Mouse (Mus musculus) CH12.LX (cell line): ENCODE data around the gene Zdhhc8. TPM values are rescaled to one million over a fixed set of nuclear protein-coding genes. Genes with fewer than 3 reads are reported as not detected.

Experiments
- DNase-seq: peaks from one replicate; pipeline ENCODE4 v3.0.0-alpha.2; 2013; ENCODE audit errors: extremely low read depth
- H3K27ac ChIP-seq: 2 replicates; pipeline ENCODE4 v1.5.1; 2012; ENCODE audit warnings: low read depth, mild to moderate bottlenecking, control low read depth, moderate library complexity; ENCODE audit not compliant: insufficient read depth
- H3K27me3 ChIP-seq: replicated peaks from 2 replicates; pipeline ENCODE3; 2012; ENCODE audit warnings: inconsistent platforms
- H3K36me3 ChIP-seq, 2 experiments: replicated peaks in 1 of 2; 2 replicates each; pipeline versions ENCODE3 to v1.6.1; 2012; ENCODE audit warnings: inconsistent platforms in 1 of 2, low read length in 1 of 2, mild to moderate bottlenecking in 1 of 2, mixed read lengths in 1 of 2, moderate library complexity in 1 of 2; ENCODE audit not compliant: control insufficient read depth in 1 of 2, insufficient read depth in 1 of 2
- H3K4me1 ChIP-seq, 2 experiments: 2 replicates each; pipeline ENCODE4 v1.6.1; 2012; ENCODE audit warnings: inconsistent platforms in 1 of 2, moderate library complexity in 1 of 2; ENCODE audit not compliant: insufficient read depth in 2 of 2, control insufficient read depth in 1 of 2
- H3K4me2 ChIP-seq: 2 replicates; pipeline ENCODE4 v1.6.1; 2012; ENCODE audit warnings: low read depth, mild to moderate bottlenecking, control low read depth; ENCODE audit not compliant: poor library complexity, insufficient read depth, severe bottlenecking
- H3K4me3 ChIP-seq, 3 experiments: fragments of 150-350 bp in 1 of 3; sonication (generic) in 1 of 3; replicated peaks in 1 of 3; 2 replicates each; pipeline versions ENCODE3 to v1.5.1; 2011 to 2012; ENCODE audit warnings: low read depth in 2 of 3, low read length in 2 of 3, mild to moderate bottlenecking in 2 of 3, moderate library complexity in 2 of 3, control low read depth in 1 of 3, improper control_type of control experiment in 1 of 3, inconsistent platforms in 1 of 3, mixed read lengths in 1 of 3; ENCODE audit not compliant: poor library complexity in 1 of 3
- H3K79me2 ChIP-seq: replicated peaks from 2 replicates; pipeline ENCODE4 v1.6.1; 2012; ENCODE audit warnings: mild to moderate bottlenecking, moderate library complexity; ENCODE audit not compliant: control insufficient read depth, poor library complexity, insufficient read depth, severe bottlenecking; ENCODE audit errors: extremely low read depth
- H3K9ac ChIP-seq: 2 replicates; pipeline ENCODE4 v1.6.1; 2012; ENCODE audit warnings: low read depth, mild to moderate bottlenecking, control low read depth, moderate library complexity; ENCODE audit not compliant: insufficient read depth
- H3K9me3 ChIP-seq: replicated peaks from 2 replicates; pipeline ENCODE3; 2012; ENCODE audit warnings: low read length, inconsistent platforms, mixed read lengths
- BHLHE40 ChIP-seq: IDR thresholded peaks from 2 replicates; pipeline ENCODE4 v1.6.1; 2011; ENCODE audit warnings: mild to moderate bottlenecking, low read depth, low read length, improper control_type of control experiment
- CHD2 ChIP-seq: IDR thresholded peaks from 2 replicates; pipeline ENCODE4 v1.6.1; 2011; ENCODE audit warnings: low read length, improper control_type of control experiment
- E2F4 ChIP-seq: IDR thresholded peaks from 2 replicates; pipeline ENCODE4 v1.6.1; 2011; ENCODE audit warnings: low read depth, low read length, improper control_type of control experiment; ENCODE audit not compliant: insufficient replicate concordance
- EP300 ChIP-seq: IDR thresholded peaks from 2 replicates; pipeline ENCODE4 v1.6.1; 2011; ENCODE audit warnings: low read length, improper control_type of control experiment
- ETS1 ChIP-seq: conservative IDR thresholded peaks from 2 replicates; pipeline ENCODE4 v1.6.1; 2012; ENCODE audit warnings: low read depth, mild to moderate bottlenecking, inconsistent platforms, low read length, improper control_type of control experiment, moderate library complexity
- HCFC1 ChIP-seq: IDR thresholded peaks from 2 replicates; pipeline ENCODE4 v1.6.1; 2012; ENCODE audit warnings: low read depth, mild to moderate bottlenecking, inconsistent platforms, low read length, improper control_type of control experiment
- KAT2A ChIP-seq: IDR thresholded peaks from 2 replicates; pipeline ENCODE4 v1.6.1; 2012; ENCODE audit warnings: low read length, improper control_type of control experiment, inconsistent platforms; ENCODE audit not compliant: insufficient replicate concordance
- MAZ ChIP-seq: IDR thresholded peaks from 2 replicates; pipeline ENCODE4 v1.6.1; 2012; ENCODE audit warnings: low read depth, mild to moderate bottlenecking, inconsistent platforms, low read length, improper control_type of control experiment, moderate library complexity
- MEF2A ChIP-seq: IDR thresholded peaks from 2 replicates; pipeline ENCODE4 v1.6.1; 2014; ENCODE audit warnings: low read depth, mild to moderate bottlenecking, inconsistent platforms, low read length, improper control_type of control experiment, borderline replicate concordance
- MYC ChIP-seq: IDR thresholded peaks from 2 replicates; pipeline ENCODE4 v1.6.1; 2011; ENCODE audit warnings: low read depth, mild to moderate bottlenecking, improper control_type of control experiment, low read length
- NRF1 ChIP-seq: IDR thresholded peaks from 2 replicates; pipeline ENCODE4 v1.6.1; 2014; ENCODE audit warnings: low read depth, mild to moderate bottlenecking, inconsistent platforms, low read length, improper control_type of control experiment, moderate library complexity
- PAX5 ChIP-seq: IDR thresholded peaks from 2 replicates; pipeline ENCODE4 v1.6.1; 2012; ENCODE audit warnings: low read length, inconsistent platforms, mixed read lengths
- RCOR1 ChIP-seq: conservative IDR thresholded peaks from 2 replicates; pipeline ENCODE4 v1.6.1; 2012; ENCODE audit warnings: low read depth, mild to moderate bottlenecking, inconsistent platforms, low read length, improper control_type of control experiment
- dilution Hi-C: fragments of 300-500 bp; cut with MboI; formaldehyde crosslinking; loops from 2 replicates; pipeline ENCODE4 v1.14.3; 2020; ENCODE audit warnings: low sequenced_read_pairs; ENCODE audit not compliant: extremely low pct_unique_long_range_greater_than_20kb, extremely low pct_ligation_motif_present
- in situ Hi-C: fragments of 300-500 bp; cut with MboI; formaldehyde crosslinking; loops from 3 replicates; pipeline ENCODE4 v1.14.3; 2019; ENCODE audit warnings: low sequenced_read_pairs, low pct_ligation_motif_present, low pct_unique_long_range_greater_than_20kb, mixed read lengths
- polyA plus RNA-seq: library from polyadenylated mRNA; unstranded; fragments of >175 nt; gene quantifications from 2 replicates; pipeline ENCODE4 v1.2.1, GENCODE M21; 2012; ENCODE audit warnings: low read depth; ENCODE audit not compliant: insufficient read length
- total RNA-seq, 2 experiments: library from RNA; depleted of rRNA; stranded (reverse); fragments of 300-350 nt in 1 of 2; fragments of >200 nt in 1 of 2; gene quantifications; 2 replicates each; pipeline ENCODE4 v1.2.3; 2012 to 2014

Gene Zdhhc8
- total and polyA plus RNA-seq, 3 experiments, result 3.2 to 15.2 (median 10.3) TPM

GRCm38 (mm10) chr16:18182766-18183165 is 52.2 kb downstream of the Zdhhc8 start:
- TF ChIP-seq NRF1, result no peak
- no peak for TF ChIP-seq MEF2A
- TF ChIP-seq MAZ, result no peak
- no peak for TF ChIP-seq CHD2
- H3K4me1 ChIP-seq, result no peaks in the 10 kb centered on the region
- H3K9ac ChIP-seq, result no peak overlapping the region
- in situ Hi-C loops, result no loop called here
- H3K36me3 ChIP-seq, result no peaks in the 10 kb centered on the region
- no peak overlapping the region for H3K27ac ChIP-seq
- H3K4me3 ChIP-seq, result no peak overlapping the region
- no peak for DNase-seq
- no peak overlapping the region for H3K4me2 ChIP-seq
- dilution Hi-C loops, result no loop called here
- H3K27me3 ChIP-seq, result peaks cover 97% of the 10 kb centered on the region
- H3K9me3 ChIP-seq, result no peaks in the 10 kb centered on the region
- H3K79me2 ChIP-seq, result no peaks in the 10 kb centered on the region

- Histone ChIP-seq H3K27me3 (peaks cover 97% of the 10 kb centered on the region), H3K9me3 (no peaks in the 10 kb centered on the region), H3K4me3 (no peak overlapping the region), H3K4me1 (no peaks in the 10 kb centered on the region), H3K4me2 (no peak overlapping the region), H3K36me3 (no peaks in the 10 kb centered on the region), H3K27ac (no peak overlapping the region), H3K9ac (no peak overlapping the region), H3K79me2 (no peaks in the 10 kb centered on the region)
- dilution Hi-C loops, result no loop called here
- no peak for DNase-seq
- no peak for TF ChIP-seq KAT2A
- TF ChIP-seq RCOR1, result no peak
- TF ChIP-seq E2F4, result no peak
- no peak for TF ChIP-seq MAZ
- no peak for TF ChIP-seq HCFC1
- no peak for TF ChIP-seq ETS1
- TF ChIP-seq PAX5, result no peak
- TF ChIP-seq, all 38 proteins: peak for 0
- in situ Hi-C loops, result no loop called here
Measured at GRCm38 (mm10) chr16:18181398-18181797, 53.5 kb downstream of the Zdhhc8 start.

GRCm38 (mm10) chr16:18179591-18179990 is 55.3 kb downstream of the Zdhhc8 start:
- no peaks in the 10 kb centered on the region for H3K4me1 ChIP-seq
- in situ Hi-C loops, result loop anchor here (5.0 kb wide), 1 partner anchor 33 kb away; no protein-coding TSS in a partner anchor

More at GRCm38 (mm10) chr16:18179591-18179990, 55.3 kb downstream of the Zdhhc8 start:
- Histone ChIP-seq H3K4me3 (no peak overlapping the region), H3K27ac (no peak overlapping the region), H3K9ac (no peak overlapping the region), H3K79me2 (no peaks in the 10 kb centered on the region)
- no peak for DNase-seq
- TF ChIP-seq BHLHE40 (no peak), EP300 (no peak), MYC (no peak), ETS1 (no peak), KAT2A (no peak)
- TF ChIP-seq, all 38 proteins: peak for 0
- H3K9me3 ChIP-seq, result no peaks in the 10 kb centered on the region
- dilution Hi-C loops, result no loop called here
- no peak overlapping the region for H3K4me2 ChIP-seq
- peaks cover 97% of the 10 kb centered on the region for H3K27me3 ChIP-seq
- no peaks in the 10 kb centered on the region for H3K36me3 ChIP-seq
